Mouse (Mus musculus): ENCODE measurements at regions not wholly inside any gene's neighbourhood (a gene's known extent, or its start where the extent isn't known, plus 50 kb on each side); places are given as distances from the start of the nearest gene placed in this dataset.

DNA sequence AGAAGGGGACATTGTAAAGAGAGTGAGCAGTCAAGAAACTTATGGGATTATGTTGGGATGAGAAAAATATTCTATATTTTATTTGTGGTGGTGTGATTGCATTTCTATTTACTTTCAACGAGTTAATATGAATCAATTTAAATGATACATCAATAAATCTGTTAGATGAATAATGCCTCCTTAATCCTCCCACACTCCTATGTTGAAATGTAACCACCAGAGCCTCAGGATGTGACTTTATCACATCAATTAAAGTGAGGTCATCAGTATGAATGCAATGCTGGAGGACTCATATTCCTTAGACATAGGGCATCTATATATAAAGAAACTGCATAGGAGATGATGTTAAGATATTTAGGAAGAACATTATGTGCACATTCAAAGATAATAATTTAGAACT, 1195.3 kb upstream of the Cited2 start:
- Histone ChIP-seq H3K27ac (no peak overlapping the region), H3K9ac (no peak overlapping the region), H3K9me3 (replicated peaks) (no peaks in the 10 kb centered on the region), H3K4me2 (no peak overlapping the region), H3K36me3 (no peaks in the 10 kb centered on the region), H3K4me1 (no peaks in the 10 kb centered on the region), H3K4me3 (replicated peaks) (no peak overlapping the region), H3K27me3 (no peaks in the 10 kb centered on the region)
- no peak for ATAC-seq (replicated peaks; ENCODE audit: low FRiP score)
- WGBS: 55% methylated on average over 1 of the region's 1 CpGs

GRCm38 (mm10) chr10:16537660-16538059, 1185.4 kb upstream of the Cited2 start:
- Histone ChIP-seq H3K4me2 (no peak overlapping the region), H3K27me3 (no peaks in the 10 kb centered on the region), H3K9ac (no peak overlapping the region), H3K4me1 (no peaks in the 10 kb centered on the region), H3K36me3 (no peaks in the 10 kb centered on the region), H3K9me3 (replicated peaks) (no peaks in the 10 kb centered on the region), H3K27ac (no peak overlapping the region), H3K4me3 (replicated peaks) (no peak overlapping the region)
- ATAC-seq (replicated peaks; ENCODE audit: low FRiP score): no peak
- WGBS: 52% methylated on average over 3 of the region's 3 CpGs

GRCm38 (mm10) chr10:16538379-16538778, 1184.6 kb upstream of the Cited2 start:
- no peak overlapping the region for H3K4me2 ChIP-seq
- H3K4me1 ChIP-seq: no peaks in the 10 kb centered on the region
- H3K36me3 ChIP-seq: no peaks in the 10 kb centered on the region
- ATAC-seq (replicated peaks; ENCODE audit: low FRiP score): no peak
- no peaks in the 10 kb centered on the region for H3K9me3 ChIP-seq (replicated peaks)
- H3K4me3 ChIP-seq (replicated peaks): no peak overlapping the region
- 40% methylated on average over 1 of the region's 1 CpGs for WGBS
- no peak overlapping the region for H3K27ac ChIP-seq
- H3K9ac ChIP-seq: no peak overlapping the region
- H3K27me3 ChIP-seq: no peaks in the 10 kb centered on the region

DNA sequence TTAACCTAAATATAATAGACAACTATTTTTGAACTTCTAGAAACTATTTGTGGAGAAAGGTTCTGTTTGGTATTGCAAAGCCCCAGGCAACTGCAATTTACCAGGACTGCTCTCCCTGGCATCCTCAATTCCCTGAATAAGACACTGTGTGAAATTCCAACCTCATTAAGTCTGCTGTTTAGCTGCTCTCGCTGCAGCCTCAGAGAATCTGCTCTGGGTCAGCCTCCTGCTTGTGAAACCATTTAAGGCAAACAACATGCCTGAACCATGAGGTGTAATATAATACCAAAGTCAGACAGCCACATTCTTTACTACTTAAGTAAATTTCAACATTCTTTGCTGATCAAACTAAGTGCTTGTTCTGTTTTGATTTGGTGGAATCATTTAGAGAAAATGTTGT, 1177.6 kb upstream of the Cited2 start:
- Histone ChIP-seq H3K4me2 (no peak overlapping the region), H3K9ac (no peak overlapping the region), H3K9me3 (replicated peaks) (no peaks in the 10 kb centered on the region), H3K36me3 (no peaks in the 10 kb centered on the region), H3K27ac (0 out of 2 replicates have a peak overlapping the region, but pooled peaks have one; percentile 37), H3K27me3 (no peaks in the 10 kb centered on the region), H3K4me1 (no peaks in the 10 kb centered on the region), H3K4me3 (replicated peaks) (no peak overlapping the region)
- 3% methylated on average over 1 of the region's 1 CpGs for WGBS
- peak; percentile 82 for ATAC-seq (replicated peaks; ENCODE audit: low FRiP score)

GRCm38 (mm10) chr10:16552861-16553635, 1170.0 kb upstream of the Cited2 start:
- Histone ChIP-seq H3K9ac (no peak overlapping the region), H3K9me3 (replicated peaks) (no peaks in the 10 kb centered on the region), H3K36me3 (no peaks in the 10 kb centered on the region), H3K27me3 (no peaks in the 10 kb centered on the region), H3K4me1 (no peaks in the 10 kb centered on the region; the same call in 1 of the 2 replicates), H3K4me3 (replicated peaks) (no peak overlapping the region), H3K4me2 (no peak overlapping the region), H3K27ac (no peak overlapping the region)
- ATAC-seq (replicated peaks; ENCODE audit: low FRiP score): peak; percentile 73; the same call in 1 of the 2 replicates
- 41% methylated on average over 3 of the region's 3 CpGs for WGBS

- no peaks in the 10 kb centered on the region for H3K36me3 ChIP-seq
- no peak overlapping the region for H3K9ac ChIP-seq
- no peaks in the 10 kb centered on the region for H3K9me3 ChIP-seq (replicated peaks)
- no peak overlapping the region for H3K4me3 ChIP-seq (replicated peaks)
- H3K4me2 ChIP-seq: no peak overlapping the region
- no peak for ATAC-seq (replicated peaks; ENCODE audit: low FRiP score)
- H3K4me1 ChIP-seq: no peaks in the 10 kb centered on the region
- no peak overlapping the region for H3K27ac ChIP-seq
- no peaks in the 10 kb centered on the region for H3K27me3 ChIP-seq
- WGBS: 76% methylated on average over 1 of the region's 1 CpGs
These were observed 1148.5 kb upstream of the Cited2 start for GRCm38 (mm10) chr10:16574568-16574967.

GRCm38 (mm10) chr10:16578554-16579078, 1144.4 kb upstream of the Cited2 start:
- Histone ChIP-seq H3K27ac (no peak overlapping the region), H3K27me3 (no peaks in the 10 kb centered on the region), H3K9me3 (replicated peaks) (no peaks in the 10 kb centered on the region), H3K4me2 (no peak overlapping the region), H3K9ac (no peak overlapping the region), H3K4me3 (replicated peaks) (no peak overlapping the region), H3K4me1 (no peaks in the 10 kb centered on the region), H3K36me3 (no peaks in the 10 kb centered on the region)
- 84% methylated on average over 4 of the region's 4 CpGs for WGBS
- ATAC-seq (replicated peaks; ENCODE audit: low FRiP score): no peak

DNA sequence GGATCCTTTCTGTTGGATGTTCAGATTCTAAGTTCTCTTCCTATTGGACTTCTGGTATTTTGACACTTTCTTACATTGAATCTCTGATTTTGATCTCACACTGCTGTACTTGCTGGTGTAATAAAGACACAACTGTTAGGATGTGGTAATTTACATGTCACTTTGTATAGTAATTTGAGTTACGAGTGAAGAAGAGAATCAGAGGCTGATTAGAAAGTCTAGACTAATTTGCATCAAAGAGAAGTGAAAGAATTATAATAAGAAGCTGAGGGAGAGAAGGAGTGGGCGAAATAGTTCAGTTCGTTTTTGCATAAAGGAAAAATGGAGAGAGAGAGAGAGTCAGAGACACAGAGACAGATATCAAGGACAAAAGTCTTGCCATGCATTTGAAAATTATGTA, 1142.8 kb upstream of the Cited2 start:
- H3K4me1 ChIP-seq: no peaks in the 10 kb centered on the region
- ATAC-seq (replicated peaks; ENCODE audit: low FRiP score): no peak
- WGBS: 91% methylated on average over 3 of the region's 3 CpGs
- no peaks in the 10 kb centered on the region for H3K27me3 ChIP-seq
- no peak overlapping the region for H3K4me2 ChIP-seq
- no peak overlapping the region for H3K4me3 ChIP-seq (replicated peaks)
- no peaks in the 10 kb centered on the region for H3K9me3 ChIP-seq (replicated peaks)
- no peak overlapping the region for H3K9ac ChIP-seq
- no peaks in the 10 kb centered on the region for H3K36me3 ChIP-seq
- H3K27ac ChIP-seq: no peak overlapping the region

DNA sequence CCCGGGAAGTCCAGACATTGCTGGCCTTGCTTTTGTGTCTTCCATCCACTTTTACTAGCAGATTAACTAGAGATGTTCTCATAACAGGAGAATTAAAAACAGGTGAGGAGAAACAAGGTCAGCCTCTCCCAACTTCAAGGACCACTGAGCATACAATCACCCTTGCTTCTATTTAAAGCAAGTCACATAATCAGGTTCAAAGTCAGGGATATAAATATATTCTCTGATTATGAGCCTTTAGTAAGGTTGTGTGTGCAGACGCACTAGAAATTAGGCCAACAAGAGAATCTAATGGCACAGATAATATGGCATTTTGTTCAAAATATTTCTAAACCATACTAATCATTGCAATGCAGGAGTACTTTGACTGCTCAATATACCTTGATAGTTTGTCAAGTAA, 1134.2 kb upstream of the Cited2 start:
- Histone ChIP-seq H3K9ac (no peak overlapping the region), H3K4me3 (replicated peaks) (no peak overlapping the region), H3K27me3 (no peaks in the 10 kb centered on the region), H3K9me3 (replicated peaks) (no peaks in the 10 kb centered on the region), H3K4me1 (no peaks in the 10 kb centered on the region), H3K4me2 (no peak overlapping the region), H3K36me3 (no peaks in the 10 kb centered on the region), H3K27ac (no peak overlapping the region)
- 89% methylated on average over 2 of the region's 2 CpGs for WGBS
- no peak for ATAC-seq (replicated peaks; ENCODE audit: low FRiP score)

GRCm38 (mm10) chr10:16589399-16589798, 1133.6 kb upstream of the Cited2 start:
- no peak overlapping the region for H3K27ac ChIP-seq
- no peak overlapping the region for H3K4me2 ChIP-seq
- no peaks in the 10 kb centered on the region for H3K9me3 ChIP-seq (replicated peaks)
- 81% methylated on average over 3 of the region's 3 CpGs for WGBS
- no peaks in the 10 kb centered on the region for H3K36me3 ChIP-seq
- H3K4me3 ChIP-seq (replicated peaks): no peak overlapping the region
- H3K27me3 ChIP-seq: no peaks in the 10 kb centered on the region
- H3K4me1 ChIP-seq: no peaks in the 10 kb centered on the region
- H3K9ac ChIP-seq: no peak overlapping the region
- no peak for ATAC-seq (replicated peaks; ENCODE audit: low FRiP score)

GRCm38 (mm10) chr10:16592870-16593269, 1130.1 kb upstream of the Cited2 start:
- WGBS: 90% methylated on average over 4 of the region's 4 CpGs
- H3K9ac ChIP-seq: no peak overlapping the region
- H3K27ac ChIP-seq: no peak overlapping the region
- no peaks in the 10 kb centered on the region for H3K36me3 ChIP-seq
- ATAC-seq (replicated peaks; ENCODE audit: low FRiP score): no peak
- H3K27me3 ChIP-seq: no peaks in the 10 kb centered on the region
- H3K4me1 ChIP-seq: no peaks in the 10 kb centered on the region
- H3K4me2 ChIP-seq: no peak overlapping the region
- H3K9me3 ChIP-seq (replicated peaks): no peaks in the 10 kb centered on the region
- no peak overlapping the region for H3K4me3 ChIP-seq (replicated peaks)

DNA sequence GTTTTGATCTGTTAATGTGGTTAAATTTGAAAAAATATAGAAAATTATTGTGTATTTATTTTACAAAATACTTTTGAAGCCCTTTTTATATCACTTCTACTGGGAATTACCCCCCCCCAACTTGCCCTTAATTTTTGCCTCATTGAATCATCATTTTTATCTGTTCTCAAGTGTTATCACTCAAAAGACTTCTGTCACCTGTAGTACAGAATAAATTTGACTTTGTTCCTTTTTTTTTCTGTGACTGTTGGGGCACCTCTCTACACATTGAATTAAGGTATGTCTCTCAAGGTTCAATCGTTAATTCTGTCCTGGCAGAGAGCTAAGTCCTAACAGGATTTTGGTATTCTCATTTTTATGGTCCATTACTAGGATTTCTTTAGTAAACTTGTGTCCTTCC, 1123.0 kb upstream of the Cited2 start:
- ATAC-seq (replicated peaks; ENCODE audit: low FRiP score): no peak
- H3K4me1 ChIP-seq: no peaks in the 10 kb centered on the region
- H3K4me3 ChIP-seq (replicated peaks): no peak overlapping the region
- H3K27me3 ChIP-seq: no peaks in the 10 kb centered on the region
- no peak overlapping the region for H3K27ac ChIP-seq
- H3K9me3 ChIP-seq (replicated peaks): no peaks in the 10 kb centered on the region
- WGBS: 97% methylated on average over 1 of the region's 1 CpGs
- no peaks in the 10 kb centered on the region for H3K36me3 ChIP-seq
- no peak overlapping the region for H3K9ac ChIP-seq
- no peak overlapping the region for H3K4me2 ChIP-seq
